Mouse (Mus musculus): Measurements from ENCODE around the gene Rtl5. TPM values are rescaled to one million over a fixed set of nuclear protein-coding genes. Genes with fewer than 3 reads are reported as not detected.

The Rtl5 gene
- polyA plus RNA-seq, 1 experiment, result 0.15 TPM

DNA sequence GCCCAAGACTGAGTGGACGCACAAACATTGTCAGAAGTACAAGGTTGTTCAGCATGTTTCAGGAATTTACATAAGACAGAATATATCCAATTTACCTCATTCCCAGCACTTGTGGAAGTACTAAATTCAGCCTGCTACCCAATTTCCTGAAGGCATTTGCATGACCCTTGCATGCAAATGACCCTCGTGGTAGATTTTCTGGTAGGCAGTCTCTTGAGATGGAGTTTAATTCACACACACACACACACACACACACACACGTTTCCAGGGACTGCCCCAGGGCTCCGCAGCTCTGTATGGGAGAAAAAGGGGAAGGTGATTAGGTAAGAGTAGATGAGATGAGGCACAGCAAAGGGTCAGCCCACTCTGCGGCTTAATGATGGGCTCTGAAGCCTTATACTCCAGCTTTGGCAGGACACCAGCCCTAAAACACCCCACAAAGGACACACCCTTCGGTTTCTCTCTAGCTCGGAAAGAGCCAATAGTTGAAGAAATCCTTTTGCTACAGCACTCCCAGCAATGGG is 23.3 kb upstream of the Rtl5 start:
- no peaks in the 10 kb centered on the region for H3K27me3 ChIP-seq (ENCODE audit: control insufficient read depth, insufficient read depth, insufficient read length)
- no peaks in the 10 kb centered on the region for H3K79me2 ChIP-seq (ENCODE audit: control insufficient read depth, insufficient read depth)
- no peaks in the 10 kb centered on the region for H3K79me3 ChIP-seq (ENCODE audit: low read depth)
- no peaks in the 10 kb centered on the region for H3K36me3 ChIP-seq (ENCODE audit: control insufficient read depth, insufficient read depth)
- H3K4me3 ChIP-seq (ENCODE audit: insufficient read depth, poor library complexity, severe bottlenecking), result no peak overlapping the region
- TF ChIP-seq MAX (IDR thresholded peaks at IDR 0.05) (no peak), CEBPB (IDR thresholded peaks at IDR 0.05; ENCODE audit: low read depth) (no peak)
- H3ac ChIP-seq (ENCODE audit: control insufficient read depth, insufficient read length, low read depth), result no peak overlapping the region

DNA sequence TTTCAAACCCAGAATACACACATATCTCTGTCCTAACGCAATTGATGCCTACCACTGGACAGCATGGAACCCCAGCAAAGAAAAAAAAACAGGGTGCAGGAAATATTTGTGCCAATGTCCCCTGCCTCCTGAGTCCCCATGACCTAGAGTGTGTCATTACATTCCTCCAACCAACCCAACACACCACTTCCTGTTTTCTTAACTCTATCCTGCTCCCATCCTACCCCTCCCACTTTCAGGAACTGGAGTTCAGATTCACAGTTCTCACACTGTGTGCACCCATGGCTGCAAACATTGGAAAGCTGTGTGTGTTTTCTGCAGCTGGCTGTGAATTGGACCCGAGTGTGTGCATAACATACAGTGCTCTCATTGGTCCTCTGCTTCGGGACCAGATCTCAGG is 19.5 kb upstream of the Rtl5 start:
- TF ChIP-seq MYOD1 (IDR thresholded peaks at IDR 0.05; ENCODE audit: control insufficient read depth, insufficient read length, low read depth) (no peak), USF1 (IDR thresholded peaks at IDR 0.05; ENCODE audit: low read depth) (no peak), FOSL1 (IDR thresholded peaks at IDR 0.05; ENCODE audit: insufficient read depth, low read length, poor library complexity, severe bottlenecking) (no peak), MYOG (IDR thresholded peaks at IDR 0.05; ENCODE audit: control insufficient read depth, extremely low read depth, insufficient read length) (no peak), MAX (IDR thresholded peaks at IDR 0.05) (no peak), CTCF (IDR thresholded peaks at IDR 0.05; ENCODE audit: control insufficient read depth, insufficient read depth, insufficient read length) (no peak), CEBPB (IDR thresholded peaks at IDR 0.05; ENCODE audit: low read depth) (no peak)
- H3K27me3 ChIP-seq (ENCODE audit: control insufficient read depth, insufficient read depth, insufficient read length), result no peaks in the 10 kb centered on the region
- H3K79me3 ChIP-seq (ENCODE audit: low read depth), result no peaks in the 10 kb centered on the region
- no peaks in the 10 kb centered on the region for H3K36me3 ChIP-seq (ENCODE audit: control insufficient read depth, insufficient read depth)
- no peak overlapping the region for H3ac ChIP-seq (ENCODE audit: control insufficient read depth, insufficient read length, low read depth)
- no peaks in the 10 kb centered on the region for H3K79me2 ChIP-seq (ENCODE audit: control insufficient read depth, insufficient read depth)
- H3K4me3 ChIP-seq (ENCODE audit: insufficient read depth, poor library complexity, severe bottlenecking), result no peak overlapping the region

DNA sequence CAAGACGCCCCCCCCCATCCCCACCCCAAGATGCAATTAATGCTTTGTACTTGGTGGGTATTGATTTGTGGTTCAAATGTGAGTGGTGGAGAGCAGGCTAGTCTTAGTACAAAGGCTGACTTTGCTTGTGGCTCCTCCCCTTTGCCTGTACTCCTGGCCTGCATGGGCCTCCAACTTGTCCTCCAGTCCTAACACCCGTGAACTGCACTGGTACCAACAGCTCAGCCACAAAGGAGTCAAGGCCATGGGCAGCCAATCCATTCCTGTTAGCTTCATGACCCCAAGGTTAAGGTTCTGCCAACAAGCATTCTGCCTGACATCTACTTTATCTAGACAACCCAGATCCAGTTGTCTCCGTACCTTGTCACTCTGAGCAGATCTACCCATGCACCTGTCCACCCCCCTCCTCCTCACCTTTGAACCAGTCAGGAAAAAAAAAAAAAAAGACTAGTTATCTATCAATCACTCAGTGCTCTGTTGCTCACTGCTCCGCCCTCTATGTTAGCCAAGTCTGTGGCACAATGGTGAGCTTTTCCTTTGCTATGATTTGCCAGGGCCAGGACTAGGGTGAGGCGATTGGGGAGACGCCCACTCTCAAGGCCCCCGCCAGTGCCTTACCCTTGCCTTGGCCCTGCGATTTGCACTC is 14.8 kb upstream of the Rtl5 start:
- H3K27me3 ChIP-seq (ENCODE audit: control insufficient read depth, insufficient read depth, insufficient read length), result no peaks in the 10 kb centered on the region
- no peak for TF ChIP-seq USF1 (IDR thresholded peaks at IDR 0.05; ENCODE audit: low read depth)
- TF ChIP-seq MAX (IDR thresholded peaks at IDR 0.05), result no peak
- no peak for TF ChIP-seq CTCF (IDR thresholded peaks at IDR 0.05; ENCODE audit: control insufficient read depth, insufficient read depth, insufficient read length)
- TF ChIP-seq CEBPB (IDR thresholded peaks at IDR 0.05; ENCODE audit: low read depth), result no peak
- TF ChIP-seq FOSL1 (IDR thresholded peaks at IDR 0.05; ENCODE audit: insufficient read depth, low read length, poor library complexity, severe bottlenecking), result no peak
- no peak for TF ChIP-seq MYOG (IDR thresholded peaks at IDR 0.05; ENCODE audit: control insufficient read depth, extremely low read depth, insufficient read length)
- no peak for TF ChIP-seq MYOD1 (IDR thresholded peaks at IDR 0.05; ENCODE audit: control insufficient read depth, insufficient read length, low read depth)
- H3K36me3 ChIP-seq (ENCODE audit: control insufficient read depth, insufficient read depth), result no peaks in the 10 kb centered on the region
- H3K79me3 ChIP-seq (ENCODE audit: low read depth), result no peaks in the 10 kb centered on the region
- H3K4me3 ChIP-seq (ENCODE audit: insufficient read depth, poor library complexity, severe bottlenecking), result no peak overlapping the region
- no peaks in the 10 kb centered on the region for H3K79me2 ChIP-seq (ENCODE audit: control insufficient read depth, insufficient read depth)
- no peak overlapping the region for H3ac ChIP-seq (ENCODE audit: control insufficient read depth, insufficient read length, low read depth)

GRCm38 (mm10) chrX:102082340-102082739 is 11.2 kb upstream of the Rtl5 start:
- no peak overlapping the region for H3K4me3 ChIP-seq (ENCODE audit: insufficient read depth, poor library complexity, severe bottlenecking)
- TF ChIP-seq FOSL1 (IDR thresholded peaks at IDR 0.05; ENCODE audit: insufficient read depth, low read length, poor library complexity, severe bottlenecking) (no peak), CEBPB (IDR thresholded peaks at IDR 0.05; ENCODE audit: low read depth) (no peak), MAX (IDR thresholded peaks at IDR 0.05) (no peak), MYOD1 (IDR thresholded peaks at IDR 0.05; ENCODE audit: control insufficient read depth, insufficient read length, low read depth) (no peak), USF1 (IDR thresholded peaks at IDR 0.05; ENCODE audit: low read depth) (no peak), MYOG (IDR thresholded peaks at IDR 0.05; ENCODE audit: control insufficient read depth, extremely low read depth, insufficient read length) (no peak), CTCF (IDR thresholded peaks at IDR 0.05; ENCODE audit: control insufficient read depth, insufficient read depth, insufficient read length) (no peak)
- H3K79me3 ChIP-seq (ENCODE audit: low read depth), result no peaks in the 10 kb centered on the region
- no peaks in the 10 kb centered on the region for H3K79me2 ChIP-seq (ENCODE audit: control insufficient read depth, insufficient read depth)
- no peaks in the 10 kb centered on the region for H3K36me3 ChIP-seq (ENCODE audit: control insufficient read depth, insufficient read depth)
- H3ac ChIP-seq (ENCODE audit: control insufficient read depth, insufficient read length, low read depth), result no peak overlapping the region
- no peaks in the 10 kb centered on the region for H3K27me3 ChIP-seq (ENCODE audit: control insufficient read depth, insufficient read depth, insufficient read length)

- no peaks in the 10 kb centered on the region for H3K36me3 ChIP-seq (ENCODE audit: control insufficient read depth, insufficient read depth)
- no peak for TF ChIP-seq FOSL1 (IDR thresholded peaks at IDR 0.05; ENCODE audit: insufficient read depth, low read length, poor library complexity, severe bottlenecking)
- no peak for TF ChIP-seq MYOD1 (IDR thresholded peaks at IDR 0.05; ENCODE audit: control insufficient read depth, insufficient read length, low read depth)
- no peak for TF ChIP-seq MAX (IDR thresholded peaks at IDR 0.05)
- TF ChIP-seq MYOG (IDR thresholded peaks at IDR 0.05; ENCODE audit: control insufficient read depth, extremely low read depth, insufficient read length), result no peak
- no peak overlapping the region for H3ac ChIP-seq (ENCODE audit: control insufficient read depth, insufficient read length, low read depth)
- no peaks in the 10 kb centered on the region for H3K79me3 ChIP-seq (ENCODE audit: low read depth)
- H3K27me3 ChIP-seq (ENCODE audit: control insufficient read depth, insufficient read depth, insufficient read length), result no peaks in the 10 kb centered on the region
- H3K4me3 ChIP-seq (ENCODE audit: insufficient read depth, poor library complexity, severe bottlenecking), result no peak overlapping the region
- H3K79me2 ChIP-seq (ENCODE audit: control insufficient read depth, insufficient read depth), result no peaks in the 10 kb centered on the region
These were observed 10.6 kb upstream of the Rtl5 start for GRCm38 (mm10) chrX:102081573-102082279.

GRCm38 (mm10) chrX:102081076-102081475 is 10.0 kb upstream of the Rtl5 start:
- Histone ChIP-seq H3K4me3 (ENCODE audit: insufficient read depth, poor library complexity, severe bottlenecking) (no peak overlapping the region), H3K36me3 (ENCODE audit: control insufficient read depth, insufficient read depth) (no peaks in the 10 kb centered on the region)
- TF ChIP-seq CTCF (IDR thresholded peaks at IDR 0.05; ENCODE audit: control insufficient read depth, insufficient read depth, insufficient read length), result no peak
- no peak for TF ChIP-seq MAX (IDR thresholded peaks at IDR 0.05)
- no peak for TF ChIP-seq CEBPB (IDR thresholded peaks at IDR 0.05; ENCODE audit: low read depth)
- TF ChIP-seq USF1 (IDR thresholded peaks at IDR 0.05; ENCODE audit: low read depth), result no peak
- TF ChIP-seq FOSL1 (IDR thresholded peaks at IDR 0.05; ENCODE audit: insufficient read depth, low read length, poor library complexity, severe bottlenecking), result no peak
- no peak for TF ChIP-seq MYOD1 (IDR thresholded peaks at IDR 0.05; ENCODE audit: control insufficient read depth, insufficient read length, low read depth)
- TF ChIP-seq MYOG (IDR thresholded peaks at IDR 0.05; ENCODE audit: control insufficient read depth, extremely low read depth, insufficient read length), result no peak

More at GRCm38 (mm10) chrX:102081076-102081475, 10.0 kb upstream of the Rtl5 start:
- Histone ChIP-seq H3K79me2 (ENCODE audit: control insufficient read depth, insufficient read depth) (no peaks in the 10 kb centered on the region), H3ac (ENCODE audit: control insufficient read depth, insufficient read length, low read depth) (no peak overlapping the region), H3K27me3 (ENCODE audit: control insufficient read depth, insufficient read depth, insufficient read length) (no peaks in the 10 kb centered on the region), H3K79me3 (ENCODE audit: low read depth) (no peaks in the 10 kb centered on the region)

Measured in C2C12 (cell line).